Mouse (Mus musculus): ENCODE measurements around the gene Faiml.
A peak's percentile ranks its signal among the peaks of the same experiment; 100 is the strongest.

Faiml gene

GRCm38 (mm10) chr9:99237139-99237538 is at the start of gene Faiml:
Gene Faiml, minus strand, starts transcription at chr9:99237239.
- DNase-seq (ENCODE audit: low read depth), result no peak

GRCm38 (mm10) chr9:99258891-99259290 is 21.9 kb upstream of the Faiml start:
- DNase-seq (ENCODE audit: low read depth), result no peak

- DNase-seq (ENCODE audit: low read depth), result peak; percentile 43
Measured at GRCm38 (mm10) chr9:99256821-99257220, 19.8 kb upstream of the Faiml start.

GRCm38 (mm10) chr9:99256206-99256605 is 19.2 kb upstream of the Faiml start:
- no peak for DNase-seq (ENCODE audit: low read depth)

- no peak for DNase-seq (ENCODE audit: low read depth)
Measured at GRCm38 (mm10) chr9:99253861-99254260, 16.8 kb upstream of the Faiml start.

GRCm38 (mm10) chr9:99248906-99249305 is 11.9 kb upstream of the Faiml start:
- no peak for DNase-seq (ENCODE audit: low read depth)

- peak; percentile 59 for DNase-seq (ENCODE audit: low read depth)
Measured at GRCm38 (mm10) chr9:99248304-99248703, 11.3 kb upstream of the Faiml start.

- DNase-seq (ENCODE audit: low read depth), result no peak
Measured at GRCm38 (mm10) chr9:99243895-99244293, 6.9 kb upstream of the Faiml start.

GRCm38 (mm10) chr9:99243190-99243894 is 6.3 kb upstream of the Faiml start, which contains the start of gene Cep70:
Gene Cep70, plus strand, starts transcription at chr9:99243367.
- DNase-seq (ENCODE audit: low read depth), result peak; percentile 90

GRCm38 (mm10) chr9:99242533-99243189 is 5.6 kb upstream of the Faiml start:
- peak; percentile 85 for DNase-seq (ENCODE audit: low read depth)

GRCm38 (mm10) chr9:99242035-99242434 is 5.0 kb upstream of the Faiml start:
- peak; percentile 65 for DNase-seq (ENCODE audit: low read depth)

GRCm38 (mm10) chr9:99240571-99240970 is 3.5 kb upstream of the Faiml start:
- no peak for DNase-seq (ENCODE audit: low read depth)

- no peak for DNase-seq (ENCODE audit: low read depth)
Measured at GRCm38 (mm10) chr9:99239256-99239655, 2.2 kb upstream of the Faiml start.

- DNase-seq (ENCODE audit: low read depth), result no peak
Measured at GRCm38 (mm10) chr9:99238276-99238675, 1.2 kb upstream of the Faiml start.

GRCm38 (mm10) chr9:99229450-99229849 is 7.6 kb downstream of the Faiml start:
- no peak for DNase-seq (ENCODE audit: low read depth)

GRCm38 (mm10) chr9:99224583-99224982 is 12.5 kb downstream of the Faiml start:
- DNase-seq (ENCODE audit: low read depth), result no peak

- DNase-seq (ENCODE audit: low read depth), result no peak
Measured at GRCm38 (mm10) chr9:99221636-99222035, 15.4 kb downstream of the Faiml start.

GRCm38 (mm10) chr9:99217999-99218719 is 18.9 kb downstream of the Faiml start:
- peak; percentile 58 for DNase-seq (ENCODE audit: low read depth)

GRCm38 (mm10) chr9:99216182-99216581 is 20.9 kb downstream of the Faiml start:
- DNase-seq (ENCODE audit: low read depth), result no peak

- DNase-seq (ENCODE audit: low read depth), result no peak
Measured at GRCm38 (mm10) chr9:99212643-99213042, 24.4 kb downstream of the Faiml start.

- DNase-seq (ENCODE audit: low read depth), result no peak
Measured at GRCm38 (mm10) chr9:99183043-99183670, 53.9 kb downstream of the Faiml start.

- peak; percentile 42 for DNase-seq (ENCODE audit: low read depth)
Measured at GRCm38 (mm10) chr9:99182121-99182520, 54.9 kb downstream of the Faiml start.

Data from c-Kit-positive CD71-positive TER-119-negative erythroid progenitor cells, embryonic 14.5 days (primary cell).